Mouse (Mus musculus): ENCODE data around the gene Fitm1. TPM values are rescaled to one million over a fixed set of nuclear protein-coding genes. Genes with fewer than 3 reads are reported as not detected.

Fitm1 gene
- total RNA-seq, 2 experiments from 2014 or later = 294 to 332 TPM

GRCm38 (mm10) chr14:55591331-55591891, 16.0 kb downstream of the Fitm1 start, which contains the start of gene Rnf31:
Gene Rnf31 (plus strand): TSS chr14:55591708.
- peak; percentile 82 to 91 for DNase-seq (ENCODE audit: low spot score in 2 of 2)

DNA sequence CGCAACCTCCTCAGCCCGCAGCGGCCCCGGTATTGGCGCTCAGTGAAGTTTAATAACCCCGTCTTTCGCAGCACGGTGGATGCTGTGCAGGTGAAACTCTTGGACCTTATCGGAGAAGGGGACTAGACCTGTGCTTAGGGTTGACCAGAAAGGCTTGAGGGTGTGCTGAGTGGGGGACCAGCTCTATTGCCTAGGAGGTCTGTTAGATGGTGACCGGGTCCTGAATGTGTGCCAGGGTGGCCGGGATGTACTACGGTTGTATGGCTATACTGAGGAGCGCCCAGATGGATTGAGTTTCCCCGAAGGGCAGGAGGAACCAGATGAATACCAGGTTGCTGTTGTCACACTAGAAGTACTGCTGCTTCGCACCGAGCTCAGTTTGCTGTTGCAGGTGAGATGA, 16.8 kb downstream of the Fitm1 start:
- DNase-seq (ENCODE audit: low spot score in 2 of 2) = no peak

- no peak for DNase-seq (ENCODE audit: low spot score in 2 of 2)
Measured at GRCm38 (mm10) chr14:55596036-55596690, 20.7 kb downstream of the Fitm1 start.

DNA sequence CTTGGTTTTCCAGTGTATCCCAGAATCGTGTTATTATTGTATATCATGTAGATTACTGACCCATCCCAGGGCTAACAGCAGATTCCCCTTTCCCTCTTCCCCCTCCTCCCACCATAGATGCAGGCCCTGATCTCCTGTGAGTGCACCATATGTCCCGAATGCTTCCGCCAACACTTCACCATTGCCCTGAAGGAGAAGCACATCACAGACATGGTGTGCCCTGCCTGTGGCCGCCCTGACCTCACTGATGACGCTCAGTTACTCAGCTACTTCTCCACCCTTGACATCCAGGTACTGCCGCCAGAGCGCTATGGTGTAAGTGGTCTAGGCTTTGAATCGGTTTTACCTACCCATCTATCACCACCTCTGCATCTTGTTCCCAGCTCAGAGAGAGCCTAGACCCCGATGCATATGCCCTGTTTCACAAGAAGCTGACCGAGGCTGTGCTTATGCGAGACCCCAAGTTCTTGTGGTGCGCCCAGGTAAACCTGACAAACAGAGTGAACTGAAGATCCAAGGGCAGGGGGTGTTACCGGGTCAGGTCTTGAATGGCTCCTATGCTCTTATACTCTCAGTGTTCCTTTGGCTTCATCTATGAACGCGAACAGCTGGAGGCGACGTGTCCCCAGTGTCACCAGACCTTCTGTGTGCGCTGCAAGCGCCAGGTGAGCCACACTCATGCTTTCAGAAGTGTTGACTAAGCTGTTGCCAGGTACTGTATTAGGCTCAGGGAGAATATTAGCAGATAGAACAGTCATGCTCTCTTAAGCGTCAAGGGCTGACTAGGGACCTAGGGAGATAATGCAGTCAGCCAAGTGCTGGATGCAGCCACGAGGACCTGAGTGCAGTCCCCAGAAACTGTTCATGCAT, 23.3 kb downstream of the Fitm1 start:
- DNase-seq (ENCODE audit: low spot score in 2 of 2) = no peak

DNA sequence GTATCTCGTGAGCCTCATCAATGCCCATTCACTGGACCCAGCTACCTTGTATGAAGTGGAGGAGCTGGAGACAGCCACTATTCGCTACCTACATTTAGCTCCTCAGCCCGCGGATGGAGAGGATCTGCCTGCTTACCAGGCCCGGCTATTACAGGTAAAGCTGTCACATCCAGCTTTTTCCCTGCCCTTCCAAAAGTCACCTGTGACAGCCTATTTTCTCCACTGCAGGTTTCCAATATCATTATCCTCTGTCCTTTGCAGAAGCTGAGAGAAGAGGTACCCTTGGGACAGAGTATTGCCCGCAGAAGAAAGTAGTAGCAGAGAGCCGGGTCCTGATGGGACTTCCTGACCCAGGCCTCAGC, 27.8 kb downstream of the Fitm1 start, which contains the start of gene Irf9:
Gene Irf9, plus strand, starts transcription at position 301 of the 362 bp plus-strand sequence.
- no peak for DNase-seq (ENCODE audit: low spot score in 2 of 2)

- DNase-seq (ENCODE audit: low spot score in 2 of 2) = peak; percentile 78 to 88
Measured at GRCm38 (mm10) chr14:55603633-55604576, 28.5 kb downstream of the Fitm1 start.

DNA sequence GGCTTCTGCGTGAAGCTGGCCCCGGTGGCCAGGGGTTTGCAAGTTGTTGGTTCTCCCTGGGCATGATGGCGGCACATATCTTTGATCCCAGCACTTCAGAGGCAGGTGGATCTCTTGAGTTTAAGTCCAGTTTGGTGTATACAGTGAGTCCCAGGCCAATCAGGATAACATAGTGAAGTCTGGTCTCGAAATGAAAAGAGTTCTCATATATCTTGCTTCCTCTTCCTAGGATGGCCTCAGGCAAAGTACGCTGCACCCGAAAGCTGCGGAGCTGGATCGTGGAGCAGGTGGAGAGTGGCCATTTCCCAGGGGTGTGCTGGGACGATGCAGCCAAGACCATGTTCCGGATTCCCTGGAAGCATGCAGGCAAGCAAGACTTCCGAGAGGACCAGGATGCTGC, 29.4 kb downstream of the Fitm1 start:
- DNase-seq (ENCODE audit: low spot score in 2 of 2) = no peak

- no peak for DNase-seq (ENCODE audit: low spot score in 2 of 2)
Measured at GRCm38 (mm10) chr14:55605743-55606459, 30.5 kb downstream of the Fitm1 start.

DNA sequence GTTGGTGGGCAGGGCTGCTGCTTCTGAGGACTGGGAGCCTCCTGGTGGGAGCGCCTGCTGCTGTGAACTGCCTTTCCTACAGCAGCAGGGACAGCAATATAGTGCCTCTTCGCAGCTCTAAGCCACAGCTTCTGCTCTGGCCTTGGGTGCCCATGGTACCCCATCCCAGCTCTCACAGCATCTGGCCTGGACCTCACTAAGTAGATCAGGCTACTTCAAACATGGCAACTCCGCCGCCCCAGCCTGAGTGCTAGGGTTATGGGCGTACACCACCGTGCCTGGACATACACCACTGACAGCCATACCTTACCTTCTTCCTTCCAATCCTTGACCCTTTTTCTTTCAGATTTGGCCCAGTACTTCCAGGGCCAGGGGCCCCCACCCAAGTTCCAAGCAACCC, 32.9 kb downstream of the Fitm1 start:
- no peak for DNase-seq (ENCODE audit: low spot score in 2 of 2)

- no peak for DNase-seq (ENCODE audit: low spot score in 2 of 2)
Measured at GRCm38 (mm10) chr14:55613346-55613745, 37.9 kb downstream of the Fitm1 start.

GRCm38 (mm10) chr14:55614565-55615178, 39.3 kb downstream of the Fitm1 start:
- DNase-seq (ENCODE audit: low spot score in 2 of 2) = no peak

DNA sequence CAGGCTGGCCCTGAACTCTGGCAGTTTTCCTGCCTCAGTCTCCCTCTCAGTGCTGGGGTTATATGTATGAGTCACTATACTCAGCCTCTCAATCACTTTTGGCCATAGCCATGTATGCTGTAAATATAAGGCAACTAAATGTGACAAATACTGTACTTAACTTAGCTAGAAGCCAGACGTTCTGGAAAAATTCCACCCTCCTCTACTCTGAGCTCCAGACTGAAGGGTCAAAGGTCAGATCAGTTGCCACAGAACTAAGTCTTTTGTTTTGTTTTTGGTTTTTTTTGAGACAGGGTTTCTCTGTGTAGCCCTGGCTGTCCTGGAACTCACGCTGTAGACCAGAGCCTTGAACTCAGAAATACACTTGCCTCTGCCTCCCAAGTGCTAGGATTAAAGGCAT, 40.5 kb downstream of the Fitm1 start:
- no peak for DNase-seq (ENCODE audit: low spot score in 2 of 2)

GRCm38 (mm10) chr14:55616844-55617243, 41.4 kb downstream of the Fitm1 start:
- no peak for DNase-seq (ENCODE audit: low spot score in 2 of 2)

GRCm38 (mm10) chr14:55617822-55618221, 42.4 kb downstream of the Fitm1 start, which contains the start of gene Rec8:
Gene Rec8 (plus strand): TSS chr14:55618037.
- no peak for DNase-seq (ENCODE audit: low spot score in 2 of 2)

- no peak for DNase-seq (ENCODE audit: low spot score in 2 of 2)
Measured at GRCm38 (mm10) chr14:55618486-55619195, 43.2 kb downstream of the Fitm1 start.

Data from gastrocnemius, postnatal 4 days (tissue).